Mouse (Mus musculus): ENCODE data around the gene Lmo2.
"Not testable (repeated sequence)": the region's sequence is repeated elsewhere in the genome, so short reads cannot be mapped to it uniquely, and the experiment has no call there.

The Lmo2 gene

GRCm38 (mm10) chr2:103983146-103983545, 25.4 kb downstream of the Lmo2 start:
- no peak for DNase-seq

GRCm38 (mm10) chr2:103987595-103987994, 29.8 kb downstream of the Lmo2 start:
- DNase-seq = not testable (repeated sequence)

DNA sequence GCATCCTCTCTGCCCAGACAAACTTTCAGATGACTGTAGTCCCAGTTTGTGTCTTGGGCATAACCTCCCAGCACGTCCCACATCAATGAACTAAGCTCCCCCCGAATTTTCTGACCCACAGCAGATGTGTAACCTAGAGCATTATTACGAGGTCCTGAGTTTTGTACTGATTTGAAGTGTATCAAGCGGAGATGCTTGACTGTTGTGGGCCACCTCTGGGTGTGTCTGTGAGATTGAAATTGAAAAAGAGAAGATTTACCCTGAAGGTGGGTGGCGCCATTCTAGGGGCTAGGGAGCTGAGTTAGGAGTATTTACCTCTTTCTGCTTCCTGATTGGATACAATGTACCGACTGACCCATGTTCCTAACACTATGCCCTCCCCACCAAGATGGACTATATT, 31.9 kb downstream of the Lmo2 start:
- DNase-seq = no peak

GRCm38 (mm10) chr2:103991303-103991702, 33.5 kb downstream of the Lmo2 start:
- no peak for DNase-seq

- DNase-seq = no peak
Observed at GRCm38 (mm10) chr2:103992162-103992561, 34.4 kb downstream of the Lmo2 start.

DNA sequence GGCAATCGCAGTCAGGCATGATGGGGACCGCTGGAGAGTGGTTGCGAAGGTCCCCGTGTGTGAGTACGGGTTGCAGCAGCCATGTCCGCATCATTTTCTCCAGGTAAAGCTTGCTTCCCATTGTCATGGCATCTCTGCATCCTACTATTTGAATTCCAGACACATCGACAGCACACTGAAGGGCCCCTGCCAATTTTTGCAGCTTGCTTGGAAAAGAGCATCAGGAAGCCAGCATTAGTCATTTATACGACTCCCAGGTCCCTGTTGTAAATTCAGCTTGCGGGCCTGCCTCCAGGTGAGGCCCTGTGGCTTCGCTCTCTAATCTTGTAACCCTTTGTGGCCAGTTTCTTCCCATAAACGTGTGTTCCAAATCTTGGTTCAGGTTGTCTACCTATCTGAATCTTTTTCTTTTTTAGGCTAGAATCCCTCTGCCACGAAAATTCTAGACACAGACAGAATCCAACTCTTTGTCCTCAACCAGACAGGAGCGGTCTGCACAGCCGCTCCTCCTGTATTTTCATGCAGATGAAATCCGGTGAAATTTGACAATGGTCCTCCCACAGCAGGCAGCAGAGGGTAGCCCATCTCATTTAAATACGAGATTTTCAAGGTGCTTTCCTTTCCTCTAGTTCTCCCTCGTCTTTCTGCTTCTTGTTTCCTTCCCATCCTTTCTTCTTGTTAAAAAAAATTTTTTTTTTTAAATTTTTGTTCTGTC, 35.0 kb downstream of the Lmo2 start:
- DNase-seq = no peak

DNA sequence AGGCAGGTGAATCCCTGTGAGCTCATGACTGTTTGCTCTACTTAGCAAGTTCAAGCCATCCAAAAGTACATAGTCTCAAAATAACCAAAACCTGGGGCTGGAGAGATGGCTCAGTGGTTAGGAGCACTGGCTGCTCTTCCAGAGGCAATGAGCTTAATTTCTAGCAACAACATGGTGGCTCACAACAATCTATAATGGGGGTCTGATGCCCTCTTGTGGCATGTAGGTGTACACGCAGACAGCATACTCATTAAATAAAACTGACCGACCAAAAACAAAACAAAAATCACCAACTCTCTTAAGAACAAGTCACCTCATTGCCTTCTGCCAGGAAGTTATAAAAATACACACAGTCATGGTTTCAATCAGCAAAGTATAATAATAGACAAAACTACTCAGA, 43.3 kb downstream of the Lmo2 start:
- DNase-seq = peak in 1 of 2 experiments; percentile 24

GRCm38 (mm10) chr2:104001861-104002260, 44.1 kb downstream of the Lmo2 start:
- no peak for DNase-seq

GRCm38 (mm10) chr2:104002711-104003413, 45.1 kb downstream of the Lmo2 start:
- peak; percentile 17 to 81 for DNase-seq

GRCm38 (mm10) chr2:104007793-104008519, 50.2 kb downstream of the Lmo2 start:
- DNase-seq = peak in 1 of 2 experiments; percentile 25

- DNase-seq = not testable (repeated sequence)
Observed at GRCm38 (mm10) chr2:104008853-104009252, 51.1 kb downstream of the Lmo2 start.

DNA sequence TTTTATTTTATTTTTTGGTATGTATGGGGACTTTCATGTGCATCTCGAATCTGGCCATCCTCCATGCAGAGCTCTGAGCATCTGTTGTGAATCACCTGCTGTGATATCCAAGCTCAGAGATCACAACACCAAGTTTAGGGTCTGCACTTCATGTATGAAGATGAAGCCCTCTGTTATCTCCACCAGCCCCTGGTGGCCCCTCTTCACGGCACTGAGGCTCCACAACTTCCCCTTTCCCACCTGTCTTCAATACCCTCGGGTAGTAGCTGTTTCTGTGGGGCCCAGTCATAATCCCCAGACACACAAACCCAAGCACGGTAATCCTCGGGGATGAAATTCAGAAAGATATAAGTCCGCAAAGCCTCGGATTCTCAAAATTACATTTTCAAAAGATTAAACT, 65.3 kb downstream of the Lmo2 start:
- DNase-seq = no peak

DNA sequence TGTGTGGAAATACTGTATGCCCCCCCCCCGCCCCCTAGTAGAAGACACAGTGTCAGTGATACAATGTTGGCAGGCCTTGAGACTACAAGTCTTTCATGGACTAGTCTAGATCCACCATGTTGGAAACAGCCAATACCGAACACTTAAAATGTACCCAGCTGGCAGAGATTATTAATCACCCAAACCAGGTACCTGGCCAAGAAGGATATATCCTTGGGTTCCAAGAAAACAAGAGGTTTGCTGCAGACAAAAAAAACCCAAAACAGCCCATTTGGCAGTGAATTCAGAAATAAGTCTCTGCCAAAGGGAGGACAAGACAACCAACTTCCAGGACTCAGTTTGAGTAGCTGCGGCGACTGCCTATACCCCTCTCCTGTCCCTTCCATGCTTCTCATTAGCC, 66.9 kb downstream of the Lmo2 start:
- no peak for DNase-seq

DNA sequence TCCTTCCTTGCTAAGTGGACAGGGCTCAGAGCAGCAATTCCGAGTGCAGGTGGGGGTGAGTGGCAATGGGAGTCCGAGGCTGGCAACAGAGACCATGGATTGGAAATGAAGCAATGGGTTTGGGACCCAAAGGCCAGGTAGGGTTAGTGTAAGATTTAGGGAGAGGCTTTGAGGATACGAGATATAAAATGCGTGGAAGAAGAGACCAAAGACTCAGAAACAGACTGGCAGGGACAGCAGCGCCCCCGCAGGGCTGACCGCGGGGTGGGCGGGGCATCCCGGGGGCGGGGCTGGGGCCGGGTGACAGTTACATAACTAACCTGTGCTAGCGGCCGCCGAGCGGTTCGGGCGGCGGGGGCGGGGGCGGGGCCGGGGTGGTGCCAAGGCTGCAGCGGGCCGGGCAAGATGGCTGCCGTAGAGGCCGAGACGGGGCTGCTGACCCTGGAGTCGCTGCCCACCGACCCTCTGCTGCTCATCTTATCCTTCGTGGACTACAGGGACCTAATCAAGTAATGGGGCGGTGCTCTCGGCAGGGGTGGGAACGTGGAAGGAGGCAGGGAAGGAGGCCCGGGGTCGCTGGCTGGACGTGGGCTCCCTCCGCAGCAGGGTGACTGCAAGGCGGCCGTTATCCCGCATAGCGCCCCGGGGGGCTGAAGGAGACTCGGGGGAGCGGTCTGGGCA, 69.8 kb downstream of the Lmo2 start, which contains the start of gene Fbxo3:
Gene Fbxo3, plus strand, starts transcription at position 264 of the 681 bp plus-strand sequence.
- peak; percentile 90 to 93 for DNase-seq

DNA sequence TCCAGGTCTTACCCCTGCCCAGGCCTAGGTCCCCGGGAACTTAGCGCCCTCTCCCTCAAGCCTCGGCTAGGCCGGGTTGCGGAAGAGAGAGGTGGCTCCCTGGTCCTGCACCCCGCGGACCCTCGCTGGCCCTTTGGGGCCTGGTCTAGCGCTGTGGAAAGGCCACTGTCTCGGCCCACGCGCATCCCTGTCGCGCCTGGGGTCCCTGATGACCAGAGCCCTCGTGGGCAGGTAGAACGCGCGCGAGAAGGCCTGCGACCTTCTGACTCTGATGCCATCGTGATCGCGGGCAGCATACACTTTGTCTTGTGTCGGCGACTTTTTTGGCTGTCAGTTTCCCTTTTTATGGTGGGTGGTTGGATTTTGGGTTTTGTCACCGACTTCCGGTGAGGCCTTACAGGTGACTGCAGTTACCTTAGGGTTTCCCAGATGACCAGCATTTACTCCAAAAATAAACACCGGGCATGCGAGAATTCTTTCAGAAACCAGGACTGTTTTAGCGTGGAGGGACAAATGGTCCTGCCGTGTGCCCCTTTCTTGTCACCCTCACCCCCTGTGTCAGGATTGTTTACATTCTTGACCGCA, 70.4 kb downstream of the Lmo2 start, which contains the start of gene 4931422A03Rik:
Gene 4931422A03Rik, minus strand, starts transcription at position 223 of the 585 bp plus-strand sequence.
- peak; percentile 13 to 45 for DNase-seq

DNA sequence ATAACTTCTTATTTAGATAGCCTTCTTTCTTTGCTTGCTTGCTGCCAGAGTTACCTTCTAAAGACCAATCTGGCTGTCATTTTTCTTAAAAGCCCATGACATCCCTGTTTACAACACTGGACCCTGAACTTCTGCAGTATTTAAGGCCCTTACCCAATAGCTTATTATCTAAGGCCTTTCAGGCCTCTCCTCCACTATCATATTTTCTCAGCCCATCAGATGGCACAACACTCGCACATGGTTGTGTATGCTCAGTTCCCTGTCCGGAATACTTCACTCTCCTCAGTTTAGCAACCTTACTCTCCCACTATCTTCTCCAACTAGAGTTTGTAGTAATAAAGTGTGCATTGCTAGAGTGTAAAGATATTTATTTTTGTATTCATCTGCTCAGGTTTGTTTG, 71.3 kb downstream of the Lmo2 start:
- DNase-seq = no peak

DNA sequence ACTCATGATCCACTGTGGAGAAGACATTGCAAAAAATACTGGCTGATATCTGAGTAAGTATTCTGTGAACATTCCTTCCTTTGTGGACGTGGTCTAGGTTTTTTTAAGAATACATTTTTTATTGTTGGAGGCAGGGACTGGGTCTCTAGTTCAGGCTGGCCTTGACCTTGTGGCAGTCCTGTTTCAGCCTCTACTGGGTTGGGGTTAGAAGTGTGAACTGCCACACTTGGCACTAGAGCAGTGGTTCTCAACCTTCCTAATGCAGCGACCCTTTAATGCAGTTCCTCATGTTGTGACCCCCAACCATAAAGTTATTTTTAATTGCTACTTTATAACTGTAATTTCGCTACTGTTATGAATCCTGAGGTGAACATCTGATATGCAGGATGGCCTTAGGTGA, 72.6 kb downstream of the Lmo2 start:
- DNase-seq = no peak

All from kidney, postnatal 36 days (tissue).